Mouse (Mus musculus) lung, postnatal 0 days (tissue): ENCODE results near the gene B4galt5.

ENCODE experiments used
- CTCF ChIP-seq: IDR thresholded peaks from 2 replicates; pipeline ENCODE4 v1.5.1; 2016; ENCODE audit warnings: antibody characterized with exemption, mild to moderate bottlenecking
- EP300 ChIP-seq: IDR thresholded peaks from 2 replicates; pipeline ENCODE4 v1.6.1; 2016; ENCODE audit warnings: antibody characterized with exemption, mild to moderate bottlenecking, control low read depth

DNA sequence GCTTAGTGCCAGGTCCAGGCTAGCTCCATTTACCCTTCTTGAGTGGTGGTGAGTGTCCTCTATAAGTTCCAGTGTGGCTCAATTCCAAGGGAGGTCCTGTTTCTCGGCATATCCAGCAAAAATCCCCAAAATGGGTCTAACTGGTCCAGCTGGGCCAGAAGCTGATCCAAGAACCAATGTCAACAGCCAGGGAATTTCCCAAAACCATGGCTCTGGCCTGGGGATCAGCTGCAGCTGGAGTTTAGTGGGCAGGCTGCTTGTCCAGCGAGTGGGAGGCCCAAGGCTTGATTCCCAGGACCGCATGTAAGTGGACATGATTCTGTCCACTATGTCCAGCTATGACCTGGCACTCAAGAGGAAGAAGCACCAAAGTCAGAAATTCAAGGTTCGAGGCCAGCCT lies 37.5 kb upstream of the B4galt5 start:
- TF ChIP-seq CTCF (no peak), EP300 (no peak)
